Mouse (Mus musculus): ENCODE measurements around the gene Mrpl10. TPM values are rescaled to one million over a fixed set of nuclear protein-coding genes. Genes with fewer than 3 reads are reported as not detected.

The Mrpl10 gene
- polyA plus RNA-seq, 1 experiment from 2014 or later: 50.7 TPM

- Histone ChIP-seq H3K27me3 (replicated peaks; ENCODE audit: control insufficient read depth, insufficient read depth, low read length) (no peaks in the 10 kb centered on the region), H3K27ac (ENCODE audit: low read depth, low read length) (no peak overlapping the region), H3K4me2 (replicated peaks; ENCODE audit: low read depth) (no peak overlapping the region), H3K4me3 (ENCODE audit: low read depth, low read length) (no peak overlapping the region), H3K36me3 (ENCODE audit: control insufficient read depth, insufficient read depth) (peaks cover 22% of the 10 kb centered on the region; the same call in 1 of the 2 replicates), H3K9me3 (ENCODE audit: control insufficient read depth) (no peaks in the 10 kb centered on the region), H3K4me1 (replicated peaks; ENCODE audit: control insufficient read depth, insufficient read depth, low read length) (no peaks in the 10 kb centered on the region), H3K9ac (ENCODE audit: low read depth, low read length) (no peak overlapping the region)
- no peak for ATAC-seq
- TF ChIP-seq CTCF (IDR thresholded peaks at IDR 0.05; ENCODE audit: low read depth): no peak
- 67% methylated on average over 1 of the region's 1 CpGs for WGBS
These were observed 29.8 kb downstream of the Mrpl10 start for GRCm38 (mm10) chr11:97071129-97071528.

GRCm38 (mm10) chr11:97072533-97072932, 31.2 kb downstream of the Mrpl10 start:
- H3K9me3 ChIP-seq (ENCODE audit: control insufficient read depth): no peaks in the 10 kb centered on the region
- 28% methylated on average over 3 of the region's 3 CpGs for WGBS
- H3K27me3 ChIP-seq (replicated peaks; ENCODE audit: control insufficient read depth, insufficient read depth, low read length): no peaks in the 10 kb centered on the region
- H3K9ac ChIP-seq (ENCODE audit: low read depth, low read length): no peak overlapping the region
- peak; percentile 86 for TF ChIP-seq CTCF (IDR thresholded peaks at IDR 0.05; ENCODE audit: low read depth)
- H3K36me3 ChIP-seq (ENCODE audit: control insufficient read depth, insufficient read depth): peaks cover 8% of the 10 kb centered on the region; the same call in 1 of the 2 replicates
- no peak overlapping the region for H3K27ac ChIP-seq (ENCODE audit: low read depth, low read length)
- H3K4me3 ChIP-seq (ENCODE audit: low read depth, low read length): no peak overlapping the region
- H3K4me1 ChIP-seq (replicated peaks; ENCODE audit: control insufficient read depth, insufficient read depth, low read length): no peaks in the 10 kb centered on the region
- H3K4me2 ChIP-seq (replicated peaks; ENCODE audit: low read depth): no peak overlapping the region
- ATAC-seq: no peak

- Histone ChIP-seq H3K27ac (ENCODE audit: low read depth, low read length) (no peak overlapping the region), H3K4me1 (replicated peaks; ENCODE audit: control insufficient read depth, insufficient read depth, low read length) (no peaks in the 10 kb centered on the region), H3K4me2 (replicated peaks; ENCODE audit: low read depth) (no peak overlapping the region), H3K9ac (ENCODE audit: low read depth, low read length) (no peak overlapping the region), H3K27me3 (replicated peaks; ENCODE audit: control insufficient read depth, insufficient read depth, low read length) (no peaks in the 10 kb centered on the region), H3K4me3 (ENCODE audit: low read depth, low read length) (no peak overlapping the region), H3K36me3 (ENCODE audit: control insufficient read depth, insufficient read depth) (no peaks in the 10 kb centered on the region), H3K9me3 (ENCODE audit: control insufficient read depth) (no peaks in the 10 kb centered on the region)
- WGBS: 70% methylated on average over 8 of the region's 8 CpGs
- ATAC-seq: no peak
- no peak for TF ChIP-seq CTCF (IDR thresholded peaks at IDR 0.05; ENCODE audit: low read depth)
These were observed 32.9 kb downstream of the Mrpl10 start for GRCm38 (mm10) chr11:97074235-97074634.

GRCm38 (mm10) chr11:97078751-97079150, 37.4 kb downstream of the Mrpl10 start:
- H3K36me3 ChIP-seq (ENCODE audit: control insufficient read depth, insufficient read depth): no peaks in the 10 kb centered on the region
- TF ChIP-seq CTCF (IDR thresholded peaks at IDR 0.05; ENCODE audit: low read depth): no peak
- ATAC-seq: no peak
- H3K9ac ChIP-seq (ENCODE audit: low read depth, low read length): no peak overlapping the region
- H3K4me2 ChIP-seq (replicated peaks; ENCODE audit: low read depth): no peak overlapping the region
- no peak overlapping the region for H3K27ac ChIP-seq (ENCODE audit: low read depth, low read length)
- H3K27me3 ChIP-seq (replicated peaks; ENCODE audit: control insufficient read depth, insufficient read depth, low read length): no peaks in the 10 kb centered on the region; the same call in 1 of the 2 replicates
- H3K4me3 ChIP-seq (ENCODE audit: low read depth, low read length): no peak overlapping the region
- H3K9me3 ChIP-seq (ENCODE audit: control insufficient read depth): no peaks in the 10 kb centered on the region
- H3K4me1 ChIP-seq (replicated peaks; ENCODE audit: control insufficient read depth, insufficient read depth, low read length): no peaks in the 10 kb centered on the region
- WGBS: 38% methylated on average over 4 of the region's 4 CpGs

GRCm38 (mm10) chr11:97080291-97080690, 38.9 kb downstream of the Mrpl10 start:
- no peak for TF ChIP-seq CTCF (IDR thresholded peaks at IDR 0.05; ENCODE audit: low read depth)
- no peak overlapping the region for H3K27ac ChIP-seq (ENCODE audit: low read depth, low read length)
- WGBS: 40% methylated on average over 9 of the region's 9 CpGs

GRCm38 (mm10) chr11:97082977-97083376, 41.6 kb downstream of the Mrpl10 start:
- 0 out of 2 replicates have a peak, but pooled peaks have one; percentile 10 for ATAC-seq
- H3K36me3 ChIP-seq (ENCODE audit: control insufficient read depth, insufficient read depth): no peaks in the 10 kb centered on the region
- peak; percentile 79 for TF ChIP-seq CTCF (IDR thresholded peaks at IDR 0.05; ENCODE audit: low read depth)
- H3K9me3 ChIP-seq (ENCODE audit: control insufficient read depth): no peaks in the 10 kb centered on the region
- H3K4me2 ChIP-seq (replicated peaks; ENCODE audit: low read depth): no peak overlapping the region
- H3K4me3 ChIP-seq (ENCODE audit: low read depth, low read length): no peak overlapping the region
- WGBS: 32% methylated on average over 11 of the region's 11 CpGs
- no peaks in the 10 kb centered on the region for H3K4me1 ChIP-seq (replicated peaks; ENCODE audit: control insufficient read depth, insufficient read depth, low read length)
- H3K27ac ChIP-seq (ENCODE audit: low read depth, low read length): no peak overlapping the region
- no peaks in the 10 kb centered on the region; the same call in 1 of the 2 replicates for H3K27me3 ChIP-seq (replicated peaks; ENCODE audit: control insufficient read depth, insufficient read depth, low read length)
- no peak overlapping the region for H3K9ac ChIP-seq (ENCODE audit: low read depth, low read length)

More at GRCm38 (mm10) chr11:97080291-97080690, 38.9 kb downstream of the Mrpl10 start:
- H3K36me3 ChIP-seq (ENCODE audit: control insufficient read depth, insufficient read depth): no peaks in the 10 kb centered on the region
- no peak overlapping the region for H3K4me2 ChIP-seq (replicated peaks; ENCODE audit: low read depth)
- no peak overlapping the region for H3K4me3 ChIP-seq (ENCODE audit: low read depth, low read length)
- no peaks in the 10 kb centered on the region; the same call in 1 of the 2 replicates for H3K27me3 ChIP-seq (replicated peaks; ENCODE audit: control insufficient read depth, insufficient read depth, low read length)
- H3K4me1 ChIP-seq (replicated peaks; ENCODE audit: control insufficient read depth, insufficient read depth, low read length): no peaks in the 10 kb centered on the region
- ATAC-seq: no peak
- H3K9me3 ChIP-seq (ENCODE audit: control insufficient read depth): no peaks in the 10 kb centered on the region
- H3K9ac ChIP-seq (ENCODE audit: low read depth, low read length): no peak overlapping the region
